Mouse (Mus musculus) adrenal gland, adult 18-20 months (tissue): Measurements from ENCODE around the gene Snx15. TPM values are rescaled to one million over a fixed set of nuclear protein-coding genes. Genes with fewer than 3 reads are reported as not detected.

Experiments used
- DNase-seq, 2 experiments: peaks; one replicate each; pipeline ENCODE4 v3.0.0; 2021 to 2022; ENCODE audit warnings: low spot score in 2 of 2
- total RNA-seq, 2 experiments: library from RNA; stranded (reverse); gene quantifications; 1 replicate in 1 of 2; 2 replicates in 1 of 2; pipeline ENCODE4 v1.2.3; 2021

Gene Snx15
- total RNA-seq, 2 experiments from 2014 or later, result 26.8 to 28.1 TPM

DNA sequence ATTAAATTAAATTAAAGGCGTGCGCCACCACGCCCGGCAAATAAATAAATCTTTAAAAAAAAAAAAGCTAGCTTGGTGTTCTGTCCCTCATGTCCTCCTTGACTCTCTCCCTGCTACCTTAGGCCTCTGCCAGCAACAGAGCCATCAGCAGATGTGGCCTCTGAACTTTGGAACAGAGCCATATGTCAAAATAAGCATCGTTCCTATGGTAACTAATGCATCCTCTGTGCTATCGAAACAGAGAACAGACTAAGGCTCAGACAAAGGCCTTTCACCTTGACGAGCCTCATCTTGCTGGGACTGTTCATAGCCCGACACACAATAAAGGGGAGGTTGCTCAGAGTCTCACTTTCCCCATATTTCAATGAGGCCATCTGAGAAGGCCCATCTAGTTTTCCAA is 4.8 kb downstream of the Snx15 start:
- DNase-seq, result no peak

DNA sequence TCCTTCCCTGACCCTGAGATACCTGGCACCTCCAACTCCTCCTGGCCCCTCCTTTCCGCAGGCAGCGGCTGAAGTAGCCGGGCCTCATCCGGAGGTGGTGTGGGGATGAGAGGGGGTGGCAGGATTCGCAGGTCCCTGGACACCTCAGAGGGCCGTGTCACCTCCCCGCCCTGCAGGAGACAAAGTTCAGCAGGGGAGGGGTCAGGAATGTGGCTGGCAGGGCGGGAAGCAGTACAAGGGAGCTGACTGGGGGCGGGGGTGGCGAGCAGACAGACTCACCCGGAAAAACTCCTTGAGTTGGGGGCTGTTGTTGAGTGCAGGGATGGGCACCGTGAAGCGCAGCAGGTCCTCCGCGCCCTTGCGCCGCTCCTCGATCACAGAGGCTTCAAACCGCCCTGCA is 6.3 kb downstream of the Snx15 start:
- DNase-seq, result no peak

DNA sequence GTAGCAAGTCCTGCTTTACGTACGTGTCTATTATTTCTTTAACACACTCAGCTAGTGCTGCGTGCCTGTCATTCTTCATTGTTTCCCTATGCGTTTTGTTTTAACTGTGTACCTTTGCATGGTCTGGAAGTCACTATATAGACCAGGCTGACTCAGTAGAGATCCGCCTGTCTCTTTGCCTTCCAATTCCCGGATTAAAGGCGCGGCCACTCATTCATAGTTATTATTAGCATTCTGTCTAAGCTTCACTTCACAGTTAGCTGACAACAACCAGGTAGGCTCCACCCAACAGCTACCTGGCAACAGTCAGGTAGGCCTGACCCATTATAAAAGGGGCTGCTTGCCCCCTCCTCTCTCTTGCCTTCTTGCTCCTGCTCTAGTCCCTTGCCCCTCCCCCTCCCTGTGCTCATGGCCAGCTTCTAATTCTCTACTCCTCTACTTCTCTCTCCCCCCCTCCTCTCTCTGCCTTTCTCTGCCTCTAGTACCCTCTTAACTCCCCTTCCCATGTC is 9.4 kb downstream of the Snx15 start:
- no peak for DNase-seq

- peak; percentile 82 to 84 for DNase-seq
These were observed 10.0 kb downstream of the Snx15 start, which contains the start of gene Sac3d1 for GRCm38 (mm10) chr19:6117986-6118676. Gene Sac3d1, minus strand, starts transcription at chr19:6118650.

GRCm38 (mm10) chr19:6117346-6117985 is 10.6 kb downstream of the Snx15 start:
- peak in 1 of 2 experiments; percentile 61 for DNase-seq

DNA sequence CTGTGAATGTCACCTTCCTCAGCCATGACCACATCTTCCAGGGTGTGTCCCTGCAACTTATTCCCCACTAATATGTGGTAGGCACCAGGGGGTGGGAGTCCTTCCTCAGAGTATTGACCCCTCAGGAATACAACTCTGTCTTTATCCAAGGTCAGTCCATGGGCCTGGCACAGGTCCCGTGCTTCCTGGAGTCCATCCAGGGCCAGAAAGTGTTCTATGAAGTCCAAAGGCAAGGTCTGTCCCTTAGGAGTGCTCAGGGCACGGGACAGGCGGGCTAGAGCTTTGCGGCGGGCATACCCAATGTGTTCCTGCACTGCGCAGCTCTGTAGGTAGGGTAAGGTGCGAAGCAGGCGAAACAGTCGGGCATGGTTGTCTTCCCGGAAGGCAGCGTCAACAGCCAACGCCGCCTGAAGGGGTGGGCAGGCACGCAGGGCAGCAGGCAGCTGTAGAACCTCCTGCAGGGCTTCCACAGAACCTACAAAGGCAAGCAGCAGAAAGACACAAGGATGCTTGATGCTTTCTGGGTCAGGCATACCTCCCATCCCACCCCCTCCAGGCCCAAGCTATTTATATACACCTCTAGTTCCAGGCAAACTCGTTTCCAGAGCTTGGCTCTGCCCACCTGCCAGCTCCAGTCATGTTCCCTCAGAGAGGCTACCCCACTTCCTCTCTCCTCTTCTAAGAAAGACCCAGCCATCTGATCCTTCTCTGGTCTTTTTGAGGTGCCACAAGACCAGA is 11.8 kb downstream of the Snx15 start:
- DNase-seq, result no peak

GRCm38 (mm10) chr19:6113116-6113515 is 15.0 kb downstream of the Snx15 start:
- no peak for DNase-seq

DNA sequence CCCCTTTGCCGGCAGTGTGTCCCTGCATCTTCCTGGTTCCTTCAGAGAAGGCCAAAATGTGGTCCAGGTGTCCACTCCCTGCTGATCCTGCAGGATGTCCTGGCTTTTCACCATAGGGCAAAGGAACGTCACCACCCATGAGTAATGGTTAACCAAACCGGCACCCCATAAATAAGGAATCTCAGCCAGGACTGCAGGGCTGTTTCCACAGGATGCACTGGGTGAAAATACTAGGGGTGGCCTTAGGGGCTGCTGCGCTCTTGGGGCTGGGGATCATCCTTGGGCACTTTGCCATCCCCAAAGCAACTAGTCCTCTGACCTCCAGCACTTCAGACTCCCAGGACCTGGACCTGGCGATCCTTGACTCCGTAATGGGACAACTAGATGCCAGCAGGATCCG is 22.5 kb downstream of the Snx15 start, which contains the start of gene Naaladl1:
Gene Naaladl1, plus strand, starts transcription at position 197 of the 400 bp plus-strand sequence.
- no peak for DNase-seq

DNA sequence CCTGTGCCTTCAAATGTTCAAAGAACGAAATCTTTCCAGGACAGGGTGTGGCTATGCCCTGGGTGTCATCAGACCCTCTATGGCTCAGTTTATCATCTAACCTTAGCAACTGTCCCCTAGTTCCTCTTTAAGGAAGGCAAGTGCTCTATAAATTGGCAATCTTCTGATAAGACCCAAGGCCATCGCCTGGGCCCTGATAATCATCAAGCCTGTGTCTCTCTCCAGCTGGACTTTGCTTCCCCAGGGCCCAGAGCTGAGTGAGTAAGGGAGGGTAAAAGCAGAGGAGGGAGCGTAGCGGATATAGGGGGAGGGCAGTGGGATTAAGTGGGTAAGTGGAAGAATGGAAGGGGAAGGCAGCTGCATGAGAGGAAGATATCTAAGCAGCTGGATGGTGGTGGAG is 23.6 kb downstream of the Snx15 start:
- DNase-seq, result no peak

GRCm38 (mm10) chr19:6102169-6102853 is 25.8 kb downstream of the Snx15 start:
- no peak for DNase-seq

DNA sequence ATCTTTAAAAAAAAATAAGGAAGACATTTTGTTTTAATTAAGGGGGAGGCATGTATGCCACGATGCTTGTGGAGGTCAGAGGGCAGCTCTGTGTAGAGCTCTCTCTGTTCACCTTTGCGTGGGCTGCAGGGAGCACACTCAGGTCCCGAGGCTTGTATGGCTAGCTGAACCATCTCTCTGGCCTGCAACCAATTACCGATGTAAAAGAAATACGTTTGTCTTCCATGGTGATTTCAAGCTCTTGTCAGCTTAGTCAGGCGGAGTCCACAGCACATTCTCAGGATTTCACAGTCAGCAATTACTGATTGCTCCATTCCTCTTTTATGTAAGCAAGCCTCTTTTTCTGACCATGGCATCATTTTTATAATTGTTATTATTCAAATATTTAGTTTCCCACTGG is 26.9 kb downstream of the Snx15 start:
- no peak for DNase-seq

DNA sequence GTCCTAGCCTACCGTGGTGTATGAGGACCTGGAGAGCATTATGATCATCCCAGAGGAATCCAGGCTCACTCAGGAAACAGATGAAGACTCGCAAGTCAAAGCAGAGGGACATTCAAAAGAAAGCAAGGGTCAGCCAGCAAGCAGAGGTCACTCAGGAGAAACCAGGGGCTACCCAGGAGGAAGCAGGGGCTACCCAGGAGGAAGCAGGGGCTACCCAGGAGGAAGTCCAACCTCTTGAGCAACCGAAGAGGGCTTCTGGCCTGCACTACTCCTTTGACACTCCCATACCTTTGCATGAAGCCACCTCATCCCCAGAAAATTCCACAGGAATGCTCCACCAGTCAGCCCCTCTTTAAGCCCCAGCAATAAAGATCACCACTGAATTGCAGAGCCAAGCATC is 30.3 kb downstream of the Snx15 start:
- DNase-seq, result no peak

GRCm38 (mm10) chr19:6094119-6094518 is 34.0 kb downstream of the Snx15 start, which contains the start of gene AC131692.1:
Gene AC131692.1, plus strand, starts transcription at chr19:6094419.
- DNase-seq, result no peak

GRCm38 (mm10) chr19:6088841-6089240 is 39.3 kb downstream of the Snx15 start:
- no peak for DNase-seq

DNA sequence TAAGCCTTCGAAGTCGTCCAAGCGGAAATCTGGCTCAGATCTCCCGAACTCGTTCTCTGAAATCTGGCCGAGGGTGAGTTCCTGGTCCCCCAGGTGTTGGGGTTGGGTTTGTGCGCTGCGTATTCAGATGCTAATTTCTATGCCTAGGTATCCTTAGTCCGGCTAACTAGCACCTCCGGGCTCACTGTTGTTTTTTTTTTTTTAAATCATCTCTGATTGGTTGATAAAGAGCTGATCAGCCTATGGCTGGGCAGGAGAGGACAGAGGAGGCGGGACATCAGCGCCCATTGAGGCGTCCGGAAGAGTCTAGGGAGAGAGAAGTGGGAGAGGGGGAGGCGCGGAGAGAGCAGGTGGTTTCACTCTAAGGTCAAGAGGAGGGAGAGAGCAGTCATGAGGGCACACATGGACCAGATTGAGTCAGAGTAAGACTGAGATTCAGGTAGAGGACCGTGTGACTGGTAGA is 42.7 kb downstream of the Snx15 start:
- DNase-seq, result peak in 1 of 2 experiments; percentile 22

GRCm38 (mm10) chr19:6084478-6085248 is 43.4 kb downstream of the Snx15 start, which contains the start of the genes Zfpl1 and Cdca5:
Gene Zfpl1, minus strand, starts transcription at chr19:6084956.
Gene Cdca5, plus strand, starts transcription at chr19:6084983.
- peak; percentile 91 to 95 for DNase-seq

- DNase-seq, result no peak
These were observed 45.9 kb downstream of the Snx15 start, which contains the start of gene Gm28374 for GRCm38 (mm10) chr19:6082156-6082555. Gene Gm28374, minus strand, starts transcription at chr19:6082256.

GRCm38 (mm10) chr19:6079983-6080480 is 48.1 kb downstream of the Snx15 start, which contains the start of gene Tmem262:
Gene Tmem262, plus strand, starts transcription at chr19:6080033.
- no peak for DNase-seq

DNA sequence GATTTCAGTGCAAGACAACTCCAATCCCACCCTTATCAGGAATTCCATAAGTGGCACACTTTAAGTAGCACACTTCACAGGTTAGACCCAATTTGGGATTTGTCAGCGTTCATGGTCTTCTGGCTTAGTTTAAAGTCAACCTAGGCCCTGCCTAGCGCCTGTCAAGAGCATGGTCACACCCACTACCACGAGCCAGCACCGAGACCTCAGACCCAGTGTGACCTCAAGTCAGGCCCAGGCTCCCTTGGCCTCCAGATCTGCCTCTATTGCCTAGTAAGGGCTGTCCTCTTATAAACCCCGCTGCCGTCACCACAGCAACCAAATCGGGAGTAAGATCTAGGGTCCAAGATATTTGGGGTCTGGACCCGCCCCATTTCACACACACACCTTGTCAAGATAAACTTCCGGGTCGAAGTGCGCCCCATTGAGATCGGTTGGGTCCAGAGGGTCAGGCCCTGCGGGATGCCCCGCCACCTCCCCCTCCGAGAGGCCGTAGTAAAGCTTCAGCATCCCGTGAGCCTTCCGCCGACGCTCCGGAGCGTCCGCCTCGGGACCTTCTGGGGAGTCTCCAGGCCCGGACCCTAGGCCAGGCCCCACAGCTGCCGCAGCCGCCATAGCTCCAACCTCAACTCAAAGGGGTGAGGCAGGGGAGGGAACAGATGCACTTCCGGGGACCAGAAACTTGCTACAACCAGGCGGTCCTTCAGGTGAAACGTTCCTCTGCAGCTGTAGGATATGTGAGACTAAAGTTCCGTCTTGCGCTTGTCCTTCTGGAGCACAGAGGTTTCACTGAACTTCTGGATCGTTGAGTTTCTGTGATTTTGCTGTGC is 51.3 kb downstream of the Snx15 start, which contains the start of gene Vps51:
Gene Vps51, minus strand, starts transcription at position 668 of the 830 bp plus-strand sequence.
- DNase-seq, result peak; percentile 74 to 78
